Mouse (Mus musculus) limb, embryonic 13.5 days (tissue): ENCODE results near the gene Spef1. TPM values are rescaled to one million over a fixed set of nuclear protein-coding genes. Genes with fewer than 3 reads are reported as not detected.

Experiments used
- ATAC-seq: fragments of 200-750 bp; cut with Nextera tagmentation; 2 replicates; pipeline ENCODE4 v1.8.0; 2017; ENCODE audit warnings: low read depth, moderate number of reproducible peaks, moderate TSS enrichment; ENCODE audit not compliant: low FRiP score
- H3K27ac ChIP-seq: fragments of 300-500 bp; sonication (generic); 2 replicates; pipeline ENCODE4 v1.5.1; 2015; ENCODE audit warnings: inconsistent platforms, mild to moderate bottlenecking, moderate library complexity
- H3K27me3 ChIP-seq: fragments of 300-500 bp; sonication (generic); 2 replicates; pipeline ENCODE4 v1.6.1; 2015; ENCODE audit warnings: mild to moderate bottlenecking, inconsistent platforms
- H3K36me3 ChIP-seq: fragments of 300-500 bp; sonication (generic); 2 replicates; pipeline ENCODE4 v1.6.1; 2015; ENCODE audit warnings: inconsistent platforms, mild to moderate bottlenecking, moderate library complexity
- H3K4me1 ChIP-seq: fragments of 300-500 bp; sonication (generic); 2 replicates; pipeline ENCODE4 v1.6.1; 2015; ENCODE audit warnings: inconsistent platforms
- H3K4me2 ChIP-seq: fragments of 300-500 bp; sonication (generic); replicated peaks from 2 replicates; pipeline ENCODE4 v1.6.1; 2015; ENCODE audit warnings: inconsistent platforms, mild to moderate bottlenecking, moderate library complexity
- H3K4me3 ChIP-seq: fragments of 300-500 bp; sonication (generic); 2 replicates; pipeline ENCODE4 v1.5.1; 2015; ENCODE audit warnings: moderate library complexity, mild to moderate bottlenecking, inconsistent platforms
- H3K9ac ChIP-seq: fragments of 300-500 bp; sonication (generic); 2 replicates; pipeline ENCODE4 v1.6.1; 2015; ENCODE audit warnings: mild to moderate bottlenecking, inconsistent platforms
- H3K9me3 ChIP-seq: fragments of 300-500 bp; sonication (generic); 2 replicates; pipeline ENCODE4 v1.6.1; 2016; ENCODE audit warnings: inconsistent platforms
- WGBS: fragments of 180-500 bp; shearing (Covaris S2); methylation state at CpG from one replicate; pipeline ENCODE4 v1.1.7; 2015; 5-methylcytosine and 5-hydroxymethylcytosine counted together
- polyA plus RNA-seq: library from polyadenylated mRNA; unstranded; fragments of >200 nt; fragmentation: Nextera tagmentation; extraction: Ambion mirVana; gene quantifications from 2 replicates; pipeline ENCODE4 v1.2.1, GENCODE M21; 2015

The Spef1 gene
- polyA plus RNA-seq, 1 experiment from 2014 or later = 5.5 TPM

DNA sequence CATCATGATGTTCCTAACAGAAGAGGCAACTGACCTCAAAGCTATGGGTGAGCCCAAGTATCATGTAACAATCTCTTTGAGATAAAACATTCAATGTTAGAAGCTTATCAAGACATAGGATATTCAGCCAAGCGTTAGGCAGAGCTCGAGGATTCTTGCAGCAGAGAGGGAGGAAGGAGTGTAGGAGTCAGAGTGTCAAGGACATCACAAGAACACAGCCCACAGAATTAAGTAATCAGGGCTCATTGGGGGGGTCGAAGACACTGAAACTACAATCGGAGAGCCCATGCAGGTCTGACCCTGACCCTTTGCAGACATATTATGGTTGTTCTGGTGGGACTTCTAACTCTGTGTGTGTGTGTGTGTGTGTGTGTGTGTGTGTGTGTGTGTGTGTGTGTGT, 32.9 kb upstream of the Spef1 start:
- WGBS = 80% methylated on average over 4 of the region's 4 CpGs

DNA sequence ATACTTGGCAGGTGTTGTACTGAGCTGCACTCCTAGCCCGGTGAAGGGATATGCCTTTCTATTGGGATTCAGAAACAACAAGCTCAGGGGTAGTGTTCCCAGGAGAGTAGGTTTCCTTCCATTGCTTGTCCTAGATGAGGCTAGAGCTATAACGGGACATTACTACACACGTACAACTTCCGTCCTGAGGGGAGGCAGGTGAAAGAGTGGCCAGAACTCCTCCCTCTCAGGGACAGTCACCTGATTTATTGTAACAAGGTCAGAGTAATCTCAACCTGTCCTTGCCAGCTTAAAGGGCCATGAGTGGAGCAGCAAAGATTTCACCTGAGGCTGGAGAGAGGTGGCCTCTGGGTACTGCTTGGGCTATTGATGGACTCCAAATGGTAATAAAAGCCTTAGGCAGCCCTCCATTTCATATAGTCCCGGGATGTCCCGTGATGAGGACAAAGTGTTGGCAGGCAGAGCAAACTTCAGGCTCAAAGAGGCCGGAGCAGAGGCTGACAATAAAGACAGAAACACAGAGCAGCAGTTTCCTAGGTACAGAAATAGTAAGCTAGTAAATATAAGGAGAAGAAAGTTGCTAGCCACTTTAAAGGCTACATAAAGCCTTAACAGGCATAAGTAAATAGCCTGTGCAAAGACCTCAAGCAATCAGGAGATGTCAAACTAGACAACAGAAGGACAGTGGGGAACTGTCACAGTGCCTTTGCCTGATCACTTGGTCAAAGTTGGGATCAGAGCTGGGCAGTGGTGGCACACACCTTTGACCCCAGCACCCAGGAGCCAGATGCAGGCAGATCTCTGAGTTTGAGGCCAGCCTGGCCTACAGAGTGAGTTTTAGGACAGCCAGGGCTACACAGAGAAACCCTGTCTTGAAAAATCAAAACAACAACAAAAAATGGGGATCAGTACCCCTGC, 29.1 kb upstream of the Spef1 start:
- no peaks in the 10 kb centered on the region for H3K27me3 ChIP-seq
- ATAC-seq = no peak
- H3K27ac ChIP-seq = no peak overlapping the region
- no peak overlapping the region for H3K4me3 ChIP-seq
- no peaks in the 10 kb centered on the region for H3K9me3 ChIP-seq
- WGBS = 80% methylated on average over 7 of the region's 7 CpGs
- no peak overlapping the region for H3K4me2 ChIP-seq
- peaks cover 23% of the 10 kb centered on the region for H3K36me3 ChIP-seq
- no peak overlapping the region for H3K9ac ChIP-seq
- peaks cover 1% of the 10 kb centered on the region for H3K4me1 ChIP-seq

More for the DNA sequence above, 32.9 kb upstream of the Spef1 start:
- no peaks in the 10 kb centered on the region for H3K36me3 ChIP-seq
- no peak overlapping the region for H3K4me3 ChIP-seq
- ATAC-seq = no peak
- no peak overlapping the region for H3K27ac ChIP-seq
- H3K4me1 ChIP-seq = no peaks in the 10 kb centered on the region
- no peaks in the 10 kb centered on the region for H3K27me3 ChIP-seq
- H3K9ac ChIP-seq = no peak overlapping the region
- H3K9me3 ChIP-seq = no peaks in the 10 kb centered on the region
- no peak overlapping the region for H3K4me2 ChIP-seq

DNA sequence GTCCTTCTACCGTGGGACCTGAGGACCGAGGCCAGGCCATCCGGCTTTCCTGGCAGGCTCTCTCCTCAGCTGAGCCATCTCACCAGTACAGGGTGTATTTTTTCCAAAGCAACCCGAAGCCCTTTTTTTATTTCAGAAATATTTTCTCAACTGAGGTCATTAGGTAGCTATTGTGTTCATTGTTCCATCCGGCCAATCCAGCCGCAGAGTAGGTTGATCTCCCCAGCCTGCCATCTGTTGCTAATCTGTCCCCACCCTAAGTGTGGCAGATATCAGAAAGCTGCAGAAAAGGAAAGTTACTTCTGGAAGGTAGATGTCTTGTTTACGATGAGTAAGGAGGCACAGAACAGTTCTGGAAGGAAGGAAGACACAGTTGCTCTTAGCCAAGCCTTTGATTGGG, 26.7 kb upstream of the Spef1 start:
- Histone ChIP-seq H3K27ac (no peak overlapping the region), H3K36me3 (peaks cover 23% of the 10 kb centered on the region), H3K4me3 (no peak overlapping the region), H3K9me3 (no peaks in the 10 kb centered on the region), H3K4me2 (no peak overlapping the region), H3K27me3 (no peaks in the 10 kb centered on the region), H3K9ac (no peak overlapping the region), H3K4me1 (peaks cover 13% of the 10 kb centered on the region)
- WGBS = 86% methylated on average over 7 of the region's 7 CpGs
- ATAC-seq = no peak

DNA sequence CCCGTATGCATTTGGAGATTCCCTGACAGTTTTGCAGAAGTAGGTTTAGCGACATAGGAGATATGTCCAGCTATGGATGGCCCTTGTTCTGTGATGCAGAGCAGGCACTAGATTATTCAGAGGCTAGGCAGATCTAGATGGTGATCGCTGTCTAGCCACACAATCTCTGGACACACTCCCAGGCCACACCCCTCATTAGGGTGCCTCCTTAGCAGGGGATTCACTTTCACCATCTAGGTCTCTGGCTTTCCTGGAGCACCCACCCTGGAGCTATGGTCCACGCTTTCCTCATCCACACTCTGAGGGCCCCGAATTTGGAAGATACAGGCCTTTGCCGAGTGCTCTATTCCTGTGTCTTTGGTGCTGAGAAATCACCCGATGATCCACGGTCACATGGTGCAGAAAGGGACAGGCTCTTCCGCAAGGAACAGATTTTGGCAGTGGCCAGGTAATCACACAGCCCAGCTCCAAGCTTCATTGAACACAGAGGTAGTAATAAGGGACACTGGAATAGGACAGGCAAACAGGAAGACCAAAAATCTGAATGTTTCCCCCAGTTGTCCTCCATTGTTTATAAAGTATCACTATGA, 24.0 kb upstream of the Spef1 start:
- 71% methylated on average over 9 of the region's 9 CpGs for WGBS

DNA sequence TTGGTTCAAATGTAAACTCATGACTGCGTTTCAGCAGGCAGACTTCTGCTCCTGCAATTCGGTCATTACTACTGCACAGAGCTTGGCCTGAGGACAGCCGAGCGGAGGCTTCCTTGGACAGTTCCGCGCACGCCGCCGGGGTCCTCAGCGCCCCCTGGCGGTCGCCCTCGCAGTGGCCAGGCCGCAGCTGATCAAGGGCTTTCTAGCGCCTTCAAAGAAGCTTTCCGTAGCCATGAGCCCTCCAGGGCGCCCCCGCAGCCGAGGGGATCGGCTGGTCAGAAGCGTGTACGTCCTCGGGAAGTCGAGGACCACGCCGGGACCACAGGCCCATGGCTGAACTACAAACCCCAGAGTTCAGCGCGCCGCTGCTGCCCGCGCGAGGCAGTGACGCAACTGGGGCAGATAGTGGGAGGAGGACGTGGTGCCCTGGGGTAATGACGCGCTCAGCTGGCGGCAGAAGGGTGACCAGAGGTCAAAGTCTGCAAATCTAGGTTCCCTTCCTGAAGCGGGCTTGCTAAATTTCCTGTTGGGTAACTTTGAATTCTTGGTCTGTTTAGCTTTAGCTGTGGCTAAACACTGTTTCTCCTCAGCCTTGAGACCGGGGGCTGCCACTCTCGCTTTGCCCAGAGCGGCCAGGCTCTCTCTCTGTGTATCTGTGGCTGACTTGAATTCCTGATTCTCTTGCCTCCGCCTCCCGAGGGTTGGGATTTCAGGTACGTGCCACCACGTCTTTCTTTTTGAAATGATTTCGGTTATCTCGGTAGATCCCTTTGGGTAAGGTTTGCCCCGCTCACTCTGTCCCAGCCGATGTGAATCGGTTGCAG, 23.1 kb upstream of the Spef1 start:
- no peaks in the 10 kb centered on the region for H3K27me3 ChIP-seq
- peaks cover 14% of the 10 kb centered on the region for H3K4me1 ChIP-seq
- H3K9ac ChIP-seq = peak overlapping the region; percentile 77
- peaks cover 23% of the 10 kb centered on the region for H3K36me3 ChIP-seq
- H3K9me3 ChIP-seq = no peaks in the 10 kb centered on the region
- peak overlapping the region; percentile 75 for H3K4me2 ChIP-seq
- H3K27ac ChIP-seq = peak overlapping the region; percentile 83
- peak overlapping the region; percentile 62 for H3K4me3 ChIP-seq
- peak; percentile 96 for ATAC-seq
- WGBS = 2% methylated on average over 50 of the region's 50 CpGs

More for the DNA sequence above, 24.0 kb upstream of the Spef1 start:
- no peak overlapping the region for H3K27ac ChIP-seq
- peaks cover 23% of the 10 kb centered on the region for H3K36me3 ChIP-seq
- H3K27me3 ChIP-seq = no peaks in the 10 kb centered on the region
- ATAC-seq = no peak
- no peaks in the 10 kb centered on the region for H3K9me3 ChIP-seq
- H3K4me3 ChIP-seq = peak overlapping the region; percentile 62
- peak overlapping the region; percentile 77 for H3K9ac ChIP-seq
- H3K4me1 ChIP-seq = peaks cover 13% of the 10 kb centered on the region
- peak overlapping the region; percentile 75 for H3K4me2 ChIP-seq

DNA sequence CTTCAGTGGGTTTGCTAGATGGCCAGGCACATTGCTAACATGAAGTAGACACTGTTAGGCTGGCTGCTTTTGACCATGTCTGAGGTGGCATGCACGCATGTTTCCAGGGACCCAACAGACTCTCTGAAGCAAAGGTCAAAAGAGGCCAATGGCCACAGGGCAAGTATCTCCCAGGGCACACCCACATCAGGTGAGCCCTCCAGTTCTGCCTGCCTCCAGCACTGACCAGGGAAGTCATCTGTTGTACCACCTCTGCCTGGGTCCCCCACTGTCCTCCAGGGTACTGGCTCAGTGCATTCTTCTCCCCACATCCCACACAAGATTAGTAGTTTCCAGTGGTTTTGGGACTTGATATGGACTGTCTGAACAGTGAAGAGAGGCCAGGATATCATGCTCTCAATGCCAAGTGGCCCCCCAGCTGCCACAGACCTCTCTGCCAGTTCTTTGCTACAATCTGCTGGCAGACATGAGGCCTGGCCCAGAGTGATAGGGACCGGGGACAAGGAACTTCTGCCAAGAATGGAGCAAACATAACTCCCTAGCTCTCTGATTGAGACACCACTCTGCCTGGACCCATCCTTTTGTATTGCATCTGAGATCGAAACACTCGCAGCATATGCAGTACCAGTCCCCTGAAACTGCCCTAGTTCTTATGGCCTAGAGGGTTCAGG, 22.2 kb upstream of the Spef1 start:
- Histone ChIP-seq H3K4me2 (peak overlapping the region; percentile 75), H3K4me3 (peak overlapping the region; percentile 62), H3K27me3 (no peaks in the 10 kb centered on the region), H3K9ac (peak overlapping the region; percentile 77), H3K4me1 (peaks cover 23% of the 10 kb centered on the region), H3K9me3 (no peaks in the 10 kb centered on the region), H3K36me3 (peaks cover 17% of the 10 kb centered on the region), H3K27ac (peak overlapping the region; percentile 83)
- 82% methylated on average over 4 of the region's 4 CpGs for WGBS
- no peak for ATAC-seq

DNA sequence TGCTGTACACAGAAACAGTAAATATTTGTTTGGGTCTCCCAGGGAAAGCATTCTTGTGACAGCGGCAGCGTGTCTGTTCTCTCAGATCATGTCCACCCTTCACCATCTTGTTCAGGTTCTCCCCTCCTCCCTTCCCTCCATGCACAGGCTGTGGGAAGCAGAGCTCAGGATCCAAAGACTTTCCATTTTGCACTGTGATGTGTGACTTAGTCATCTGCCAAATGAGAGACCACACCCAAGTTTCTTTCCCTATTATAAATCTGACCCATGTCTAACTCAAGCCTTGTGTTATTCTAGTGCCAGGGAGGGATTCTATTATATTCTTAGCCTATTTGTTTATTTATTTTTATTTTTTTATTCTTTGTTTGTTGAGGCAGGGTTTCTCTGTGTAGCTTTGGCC, 21.3 kb upstream of the Spef1 start:
- Histone ChIP-seq H3K27ac (no peak overlapping the region), H3K4me2 (no peak overlapping the region), H3K4me3 (no peak overlapping the region), H3K4me1 (peaks cover 27% of the 10 kb centered on the region), H3K9ac (no peak overlapping the region), H3K36me3 (peaks cover 11% of the 10 kb centered on the region), H3K9me3 (no peaks in the 10 kb centered on the region), H3K27me3 (no peaks in the 10 kb centered on the region)
- WGBS = 87% methylated on average over 2 of the region's 2 CpGs
- ATAC-seq = no peak

DNA sequence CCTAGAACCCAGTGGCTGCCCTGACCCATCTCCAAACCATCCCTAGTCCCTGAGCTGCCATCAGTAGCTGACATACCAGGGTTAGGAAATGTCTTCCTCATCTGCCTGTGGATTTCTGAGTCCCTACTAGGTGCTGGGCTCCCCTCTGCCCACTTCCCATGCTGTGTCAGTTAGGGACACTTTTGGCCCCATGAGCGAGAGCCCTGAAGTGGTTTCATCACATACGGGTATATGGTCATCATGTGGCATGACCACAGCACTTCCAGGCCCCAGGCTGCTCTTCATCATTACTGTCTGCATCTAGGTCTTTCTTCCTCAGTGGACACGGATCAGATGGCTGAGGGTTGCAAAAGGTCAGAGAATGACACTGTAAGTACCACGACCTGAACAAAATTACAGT, 19.7 kb upstream of the Spef1 start, which contains the start of gene Ap5s1:
Gene Ap5s1 (plus strand): TSS at position 301 of the 400 bp plus-strand sequence.
- WGBS = 74% methylated on average over 4 of the region's 4 CpGs
- no peak within 1 kb of the TSS for H3K4me2 ChIP-seq

DNA sequence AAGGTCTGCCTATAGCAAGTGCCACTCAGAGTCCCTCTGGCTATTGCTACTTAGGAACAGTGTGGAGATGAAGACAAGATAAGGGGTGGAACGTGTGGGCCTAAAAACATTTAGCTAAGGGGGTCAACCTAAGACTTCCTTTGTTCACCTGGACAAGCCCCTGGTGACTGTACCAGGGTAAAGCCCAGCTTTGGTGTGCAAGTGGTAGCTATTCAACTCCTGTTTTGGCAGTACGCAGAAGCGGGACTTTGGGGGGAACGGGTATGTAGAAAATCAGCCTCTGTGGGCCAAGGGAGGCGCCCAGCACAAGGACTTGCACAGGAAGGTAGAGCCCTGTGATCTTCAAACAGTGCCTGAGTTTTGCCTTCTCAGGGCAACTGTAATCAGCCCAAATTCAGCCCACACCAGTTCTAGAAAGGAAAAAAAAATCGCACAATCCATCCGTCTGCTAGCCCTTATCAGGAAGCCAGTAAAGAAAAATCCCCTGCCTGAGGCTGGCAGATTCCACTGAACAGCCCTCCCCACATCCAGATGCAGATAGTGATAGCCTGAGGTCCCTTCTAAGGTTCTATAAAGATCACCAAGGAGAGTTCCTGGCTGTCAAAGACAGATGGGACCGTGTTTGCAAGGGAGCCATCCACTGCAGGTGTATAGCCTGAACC, 18.6 kb upstream of the Spef1 start:
- Histone ChIP-seq H3K36me3 (peaks cover 5% of the 10 kb centered on the region; the same call in 1 of the 2 replicates), H3K4me2 (no peak overlapping the region), H3K27me3 (no peaks in the 10 kb centered on the region), H3K9ac (no peak overlapping the region), H3K4me1 (peaks cover 22% of the 10 kb centered on the region), H3K4me3 (no peak overlapping the region), H3K27ac (peak overlapping the region; percentile 82; the same call in 1 of the 2 replicates), H3K9me3 (no peaks in the 10 kb centered on the region)
- ATAC-seq = no peak
- 77% methylated on average over 8 of the region's 8 CpGs for WGBS

More for the DNA sequence above, 19.7 kb upstream of the Spef1 start, which contains the start of gene Ap5s1:
- H3K27ac ChIP-seq = no peak within 1 kb of the TSS
- H3K9me3 ChIP-seq = no peaks in the 10 kb centered on the region
- H3K36me3 ChIP-seq = no peaks in the 10 kb centered on the region
- H3K4me3 ChIP-seq = no peak within 1 kb of the TSS
- H3K9ac ChIP-seq = no peak within 1 kb of the TSS
- ATAC-seq = no peak
- H3K27me3 ChIP-seq = no peaks in the 10 kb centered on the region
- peaks cover 27% of the 10 kb centered on the region for H3K4me1 ChIP-seq

DNA sequence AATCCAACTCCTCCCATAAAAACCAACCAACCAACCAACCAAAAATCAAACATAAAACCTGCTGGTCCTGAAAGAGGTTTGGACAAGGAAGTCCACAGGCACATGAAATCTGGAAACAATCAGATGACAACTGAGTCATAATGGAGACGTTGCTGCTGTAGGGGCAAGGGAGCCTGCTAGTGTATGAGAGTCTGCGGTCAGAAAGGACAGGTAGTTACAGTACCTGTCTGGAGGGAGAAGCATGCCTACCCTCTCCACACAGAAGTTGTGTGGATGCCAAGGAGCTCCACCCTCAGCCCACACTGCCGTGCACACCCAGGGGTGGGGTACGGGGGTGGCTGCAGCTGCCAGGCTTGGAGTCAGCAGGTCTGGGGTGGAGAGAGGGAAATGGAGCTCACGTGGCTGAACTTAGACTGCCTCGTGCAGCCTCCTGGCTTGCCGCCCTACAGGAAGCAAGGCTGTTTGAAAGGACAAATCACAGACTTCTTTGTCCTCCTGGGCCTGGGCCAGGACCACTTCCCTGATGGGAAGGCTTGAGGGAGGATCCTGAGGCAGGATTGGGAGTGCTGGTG, 17.4 kb upstream of the Spef1 start:
- Histone ChIP-seq H3K4me2 (peak overlapping the region; percentile 40), H3K9me3 (no peaks in the 10 kb centered on the region), H3K4me3 (no peak overlapping the region), H3K27me3 (no peaks in the 10 kb centered on the region), H3K36me3 (peaks cover 14% of the 10 kb centered on the region; the same call in 1 of the 2 replicates), H3K27ac (peak overlapping the region; percentile 82), H3K9ac (no peak overlapping the region), H3K4me1 (peaks cover 19% of the 10 kb centered on the region)
- peak; percentile 80 for ATAC-seq
- WGBS = 31% methylated on average over 7 of the region's 7 CpGs
